Mouse (Mus musculus) liver, adult 2 months (tissue): ENCODE measurements around the gene Ankib1. TPM values are rescaled to one million over a fixed set of nuclear protein-coding genes. Genes with fewer than 3 reads are reported as not detected.

Experiments used
- DNase-seq: peaks from one replicate; pipeline ENCODE4 v3.0.0-alpha.2; 2011; ENCODE audit warnings: low read depth, low spot score; ENCODE audit errors: extremely low read depth
- H3K27ac ChIP-seq: fragments of 200-500 bp; replicated peaks from 2 replicates; pipeline ENCODE4 v1.5.1; 2012; ENCODE audit warnings: low read depth, mild to moderate bottlenecking, control low read depth, inconsistent platforms, low read length; ENCODE audit not compliant: insufficient read depth
- H3K27me3 ChIP-seq: fragments of 200-500 bp; 2 replicates; pipeline ENCODE4 v1.6.1; 2012; ENCODE audit warnings: mild to moderate bottlenecking, moderate library complexity, low read length, inconsistent platforms; ENCODE audit not compliant: control insufficient read depth, insufficient read depth
- H3K36me3 ChIP-seq: fragments of 200-500 bp; 2 replicates; pipeline ENCODE4 v1.6.1; 2012; ENCODE audit warnings: low read length, inconsistent platforms; ENCODE audit not compliant: control insufficient read depth, insufficient read depth
- H3K4me1 ChIP-seq: fragments of 200-500 bp; 2 replicates; pipeline ENCODE4 v1.6.1; 2011; ENCODE audit warnings: low read length; ENCODE audit not compliant: control insufficient read depth, insufficient read depth
- H3K4me3 ChIP-seq: fragments of 200-500 bp; 2 replicates; pipeline ENCODE4 v1.5.1; 2011; ENCODE audit warnings: low read depth, mild to moderate bottlenecking, control low read depth, low read length, moderate library complexity; ENCODE audit not compliant: insufficient read depth
- H3K79me2 ChIP-seq: fragments of 200-500 bp; 2 replicates; pipeline ENCODE4 v1.6.1; 2012; ENCODE audit warnings: inconsistent platforms, mild to moderate bottlenecking, low read length, moderate library complexity; ENCODE audit not compliant: control insufficient read depth, insufficient read depth
- H3K9ac ChIP-seq: fragments of 200-500 bp; 2 replicates; pipeline ENCODE4 v1.6.1; 2012; ENCODE audit warnings: low read depth, mild to moderate bottlenecking, control low read depth, inconsistent platforms, low read length
- CTCF ChIP-seq: fragments of 200-500 bp; IDR thresholded peaks from 2 replicates; pipeline ENCODE4 v1.5.1; 2011; ENCODE audit warnings: low read depth, low read length, control low read depth
- POLR2A ChIP-seq: fragments of 200-500 bp; IDR thresholded peaks from 2 replicates; pipeline ENCODE4 v1.6.1; 2011; ENCODE audit warnings: low read length, control low read depth; ENCODE audit not compliant: insufficient read depth; ENCODE audit errors: extremely low read depth
- WGBS: fragments of 180-500 bp; shearing (Covaris S2); methylation state at CpG from one replicate; pipeline ENCODE4 v1.1.7; 2018; 5-methylcytosine and 5-hydroxymethylcytosine counted together
- polyA plus RNA-seq: library from polyadenylated mRNA; depleted of rRNA; stranded (reverse); fragments of >200 nt; gene quantifications from 2 replicates; pipeline ENCODE4 v1.2.3, GENCODE M21; 2012
- total RNA-seq: library from RNA; depleted of rRNA; stranded (reverse); fragments of >200 nt; gene quantifications from 2 replicates; pipeline ENCODE4 v1.2.3, GENCODE M21; 2014

The Ankib1 gene
- total and polyA plus RNA-seq, 2 experiments: 4.4 to 15.9 TPM

- no peak overlapping the region for H3K27ac ChIP-seq
- 96% methylated on average over 9 of the region's 9 CpGs for WGBS
- H3K79me2 ChIP-seq: no peaks in the 10 kb centered on the region
- TF ChIP-seq POLR2A (no peak), CTCF (no peak)
- H3K9ac ChIP-seq: no peak overlapping the region
- no peaks in the 10 kb centered on the region for H3K27me3 ChIP-seq
- H3K4me1 ChIP-seq: no peaks in the 10 kb centered on the region
- no peak overlapping the region for H3K4me3 ChIP-seq
- H3K36me3 ChIP-seq: peaks cover 20% of the 10 kb centered on the region
- no peak for DNase-seq
Observed at GRCm38 (mm10) chr5:3692956-3693355, 109.8 kb downstream of the Ankib1 start.

- Histone ChIP-seq H3K27ac (no peak overlapping the region), H3K4me1 (no peaks in the 10 kb centered on the region), H3K4me3 (no peak overlapping the region), H3K9ac (no peak overlapping the region), H3K27me3 (no peaks in the 10 kb centered on the region), H3K79me2 (no peaks in the 10 kb centered on the region), H3K36me3 (peaks cover 17% of the 10 kb centered on the region)
- peak; percentile 83 for DNase-seq
- 41% methylated on average over 3 of the region's 3 CpGs for WGBS
- no peak for TF ChIP-seq POLR2A
Observed at GRCm38 (mm10) chr5:3691283-3691682, 111.4 kb downstream of the Ankib1 start.

GRCm38 (mm10) chr5:3688298-3688697, 114.4 kb downstream of the Ankib1 start:
- peaks cover 9% of the 10 kb centered on the region for H3K36me3 ChIP-seq
- H3K79me2 ChIP-seq: no peaks in the 10 kb centered on the region
- DNase-seq: no peak
- 95% methylated on average over 8 of the region's 8 CpGs for WGBS
- H3K4me3 ChIP-seq: no peak overlapping the region
- no peak overlapping the region for H3K9ac ChIP-seq
- H3K4me1 ChIP-seq: no peaks in the 10 kb centered on the region
- TF ChIP-seq POLR2A (no peak), CTCF (no peak)
- H3K27ac ChIP-seq: no peak overlapping the region
- H3K27me3 ChIP-seq: no peaks in the 10 kb centered on the region

- Histone ChIP-seq H3K79me2 (no peaks in the 10 kb centered on the region), H3K4me1 (no peaks in the 10 kb centered on the region), H3K9ac (no peak overlapping the region), H3K27ac (no peak overlapping the region), H3K4me3 (no peak overlapping the region), H3K36me3 (no peaks in the 10 kb centered on the region), H3K27me3 (no peaks in the 10 kb centered on the region)
- TF ChIP-seq CTCF (no peak), POLR2A (no peak)
- 87% methylated on average over 6 of the region's 6 CpGs for WGBS
- DNase-seq: no peak
Observed at GRCm38 (mm10) chr5:3669938-3670554, 132.7 kb downstream of the Ankib1 start.

GRCm38 (mm10) chr5:3666585-3666984, 136.1 kb downstream of the Ankib1 start:
- H3K9ac ChIP-seq: no peak overlapping the region
- TF ChIP-seq CTCF: no peak
- no peak for TF ChIP-seq POLR2A
- no peaks in the 10 kb centered on the region for H3K27me3 ChIP-seq
- no peaks in the 10 kb centered on the region for H3K36me3 ChIP-seq
- no peak for DNase-seq
- no peak overlapping the region for H3K27ac ChIP-seq
- no peaks in the 10 kb centered on the region for H3K4me1 ChIP-seq
- H3K4me3 ChIP-seq: no peak overlapping the region
- no peaks in the 10 kb centered on the region for H3K79me2 ChIP-seq
- 87% methylated on average over 12 of the region's 12 CpGs for WGBS

- Histone ChIP-seq H3K79me2 (no peaks in the 10 kb centered on the region), H3K4me1 (no peaks in the 10 kb centered on the region), H3K9ac (no peak overlapping the region), H3K27me3 (no peaks in the 10 kb centered on the region), H3K27ac (no peak overlapping the region), H3K36me3 (no peaks in the 10 kb centered on the region), H3K4me3 (no peak overlapping the region)
- DNase-seq: no peak
- TF ChIP-seq CTCF (no peak), POLR2A (no peak)
- WGBS: 63% methylated on average over 2 of the region's 2 CpGs
Observed at GRCm38 (mm10) chr5:3665225-3665624, 137.5 kb downstream of the Ankib1 start.
